Mouse (Mus musculus) hindbrain, embryonic 13.5 days (tissue): ENCODE results near the gene Pycr1. TPM values are rescaled to one million over a fixed set of nuclear protein-coding genes. Genes with fewer than 3 reads are reported as not detected.

Experiments
- ATAC-seq: fragments of 200-750 bp; cut with Nextera tagmentation; 2 replicates; pipeline ENCODE4 v1.8.0; 2017; ENCODE audit warnings: moderate TSS enrichment; ENCODE audit not compliant: low FRiP score
- H3K27ac ChIP-seq: fragments of 300-500 bp; sonication (generic); 2 replicates; pipeline ENCODE4 v1.5.1; 2015; ENCODE audit warnings: inconsistent platforms, mild to moderate bottlenecking, moderate library complexity
- H3K27me3 ChIP-seq: fragments of 300-500 bp; sonication (generic); 2 replicates; pipeline ENCODE4 v1.6.1; 2015; ENCODE audit warnings: mild to moderate bottlenecking, inconsistent platforms
- H3K36me3 ChIP-seq: fragments of 300-500 bp; sonication (generic); 2 replicates; pipeline ENCODE4 v1.6.1; 2015; ENCODE audit warnings: mild to moderate bottlenecking, inconsistent platforms
- H3K4me1 ChIP-seq: fragments of 300-500 bp; sonication (generic); replicated peaks from 2 replicates; pipeline ENCODE4 v1.6.1; 2015; ENCODE audit warnings: inconsistent platforms
- H3K4me2 ChIP-seq: fragments of 300-500 bp; sonication (generic); 2 replicates; pipeline ENCODE4 v1.6.1; 2015; ENCODE audit warnings: inconsistent platforms, mild to moderate bottlenecking, moderate library complexity
- H3K4me3 ChIP-seq: fragments of 300-500 bp; sonication (generic); 2 replicates; pipeline ENCODE4 v1.5.1; 2015; ENCODE audit warnings: mild to moderate bottlenecking, inconsistent platforms
- H3K9ac ChIP-seq: fragments of 300-500 bp; sonication (generic); 2 replicates; pipeline ENCODE4 v1.6.1; 2015; ENCODE audit warnings: mild to moderate bottlenecking, inconsistent platforms
- H3K9me3 ChIP-seq: fragments of 300-500 bp; sonication (generic); 2 replicates; pipeline ENCODE4 v1.6.1; 2016; ENCODE audit warnings: inconsistent platforms
- WGBS: fragments of 180-500 bp; shearing (Covaris S2); methylation state at CpG from one replicate; pipeline ENCODE4 v1.1.7; 2015; 5-methylcytosine and 5-hydroxymethylcytosine counted together
- polyA plus RNA-seq: library from polyadenylated mRNA; unstranded; fragments of >200 nt; fragmentation: Nextera tagmentation; extraction: Ambion mirVana; gene quantifications from 2 replicates; pipeline ENCODE4 v1.2.1, GENCODE M21; 2015

Gene Pycr1
- polyA plus RNA-seq, 1 experiment from 2014 or later, result 23.3 TPM

DNA sequence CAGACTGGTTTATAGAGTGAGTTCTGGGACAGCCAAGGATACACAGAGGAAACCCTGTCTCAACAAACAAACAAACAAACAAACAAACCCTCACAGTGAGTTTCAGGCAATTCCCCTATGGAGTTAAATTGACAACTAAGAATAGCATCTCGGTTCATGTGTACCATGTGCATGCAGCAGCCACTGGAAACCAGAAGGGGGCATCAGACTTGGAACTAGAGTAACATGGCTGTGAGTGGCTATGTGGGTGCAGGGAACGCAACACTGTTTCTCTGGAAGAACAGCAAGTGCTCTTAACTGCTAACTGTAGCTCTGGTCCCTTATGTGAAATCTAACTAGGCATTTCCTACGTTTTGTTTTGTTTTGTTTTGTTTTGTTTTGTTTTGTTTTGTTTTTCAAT lies 8.3 kb upstream of the Pycr1 start:
- Histone ChIP-seq H3K4me1 (peaks cover 8% of the 10 kb centered on the region), H3K36me3 (no peaks in the 10 kb centered on the region), H3K27ac (no peak overlapping the region), H3K27me3 (peaks cover 40% of the 10 kb centered on the region), H3K4me2 (no peak overlapping the region), H3K9me3 (no peaks in the 10 kb centered on the region), H3K9ac (no peak overlapping the region), H3K4me3 (no peak overlapping the region)
- WGBS, result 73% methylated on average over 3 of the region's 3 CpGs
- ATAC-seq, result no peak

DNA sequence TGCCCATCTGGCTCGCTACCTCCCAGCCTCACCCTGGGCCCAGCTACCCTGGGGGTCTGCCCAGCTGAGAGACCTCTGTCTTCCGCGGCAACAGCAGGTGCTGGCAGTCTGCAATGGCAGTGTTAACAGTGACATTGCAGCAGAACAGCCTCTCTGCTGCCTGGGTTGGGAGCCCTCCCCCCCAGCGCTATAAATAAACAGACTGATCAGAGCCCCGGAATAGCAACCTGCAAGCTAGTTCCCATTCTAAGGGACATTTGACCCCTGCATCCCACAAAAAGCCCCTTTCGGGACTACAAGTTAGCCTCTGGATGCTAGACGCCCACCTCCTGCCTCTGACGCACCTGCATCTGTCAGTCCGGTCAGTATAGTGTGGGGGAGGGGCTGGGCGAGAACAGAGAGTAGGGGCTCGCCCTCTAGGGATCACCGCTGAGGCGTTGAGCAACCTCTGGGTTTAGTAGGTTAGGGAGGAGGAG lies 4.5 kb upstream of the Pycr1 start, which contains the start of gene Myadml2:
Gene Myadml2 (minus strand): TSS at position 158 of the 476 bp plus-strand sequence.
- Histone ChIP-seq H3K4me3 (peak within 1 kb of the TSS; percentile 21), H3K27me3 (peaks cover 19% of the 10 kb centered on the region; the same call in 1 of the 2 replicates), H3K9ac (peak within 1 kb of the TSS; percentile 65), H3K4me2 (peak within 1 kb of the TSS; percentile 49), H3K4me1 (peaks cover 14% of the 10 kb centered on the region), H3K36me3 (no peaks in the 10 kb centered on the region), H3K27ac (no peak within 1 kb of the TSS), H3K9me3 (no peaks in the 10 kb centered on the region)
- no peak for ATAC-seq
- WGBS, result 5% methylated on average over 13 of the region's 13 CpGs

DNA sequence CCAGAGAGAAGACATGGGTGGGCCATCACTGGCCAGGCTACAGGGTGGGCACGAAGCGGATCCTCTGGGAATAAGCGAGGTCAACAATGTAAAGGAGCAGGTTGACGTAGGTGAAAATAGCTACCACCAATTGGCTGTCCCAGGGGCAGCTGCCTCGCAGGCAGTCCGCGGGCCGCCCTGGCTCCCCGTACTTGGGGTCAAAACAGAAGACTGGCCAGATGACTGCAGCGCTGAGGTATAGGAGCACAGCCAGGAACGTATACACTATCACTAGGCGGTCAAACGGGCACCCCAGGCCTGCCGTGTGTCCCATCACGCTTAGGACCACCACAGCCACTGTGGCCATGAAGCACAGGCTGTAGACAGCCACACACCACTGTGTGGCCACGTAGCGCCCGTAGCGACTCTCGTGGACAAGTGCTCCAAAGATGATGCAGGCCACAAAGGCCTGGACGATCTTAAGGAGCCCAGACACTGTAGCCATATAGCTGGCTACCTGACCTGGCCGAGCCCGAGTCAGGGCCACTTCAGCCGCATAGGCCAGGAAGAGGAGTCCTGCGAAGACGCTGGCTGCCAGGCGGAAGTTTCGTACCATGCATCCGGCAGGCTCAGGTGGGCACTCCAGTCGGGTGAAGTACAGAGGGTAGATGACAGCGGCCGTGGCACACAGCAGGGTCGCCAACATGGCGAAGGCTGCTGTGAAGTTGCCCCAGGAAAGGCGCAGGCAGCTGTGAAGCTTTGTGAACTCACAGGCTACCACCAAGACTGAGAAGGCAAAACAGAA lies 3.7 kb upstream of the Pycr1 start:
- Histone ChIP-seq H3K4me1 (peaks cover 22% of the 10 kb centered on the region), H3K27ac (no peak overlapping the region), H3K36me3 (no peaks in the 10 kb centered on the region), H3K4me2 (peak overlapping the region; percentile 49; the same call in 1 of the 2 replicates), H3K27me3 (peaks cover 21% of the 10 kb centered on the region; the same call in 1 of the 2 replicates), H3K9me3 (no peaks in the 10 kb centered on the region), H3K4me3 (no peak overlapping the region), H3K9ac (peak overlapping the region; percentile 65)
- 80% methylated on average over 35 of the region's 35 CpGs for WGBS
- ATAC-seq, result no peak

DNA sequence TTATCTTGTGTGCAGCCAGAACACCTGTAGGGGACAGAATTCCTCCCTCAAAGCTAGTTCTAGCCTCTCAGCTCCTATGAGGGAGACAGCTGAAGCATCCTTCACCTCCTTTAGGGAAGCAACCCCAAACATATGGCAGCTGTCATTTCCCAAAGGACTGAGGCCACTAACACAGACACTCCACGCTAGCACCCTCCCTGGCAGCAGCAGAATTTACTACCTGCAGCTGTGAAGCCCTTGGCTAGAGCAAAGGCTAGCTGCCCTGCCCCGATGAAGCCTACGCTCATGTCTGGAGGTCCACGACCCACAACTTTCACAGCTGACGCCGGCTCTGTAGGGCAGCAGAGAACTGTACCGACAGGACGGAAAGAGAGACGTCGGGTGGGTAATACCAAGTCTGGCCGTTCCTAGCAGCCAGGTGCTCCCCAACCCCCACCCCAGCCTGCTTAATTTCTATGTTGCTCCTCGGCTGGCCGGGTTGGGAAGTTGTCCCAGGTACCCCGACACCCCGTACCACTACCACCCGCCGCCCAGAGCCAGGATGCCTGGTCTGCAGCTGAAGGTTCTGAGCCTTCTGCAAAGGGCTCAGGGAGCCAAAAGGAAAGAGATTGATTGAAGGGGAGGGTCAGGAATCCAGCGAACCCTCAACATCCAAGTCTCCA lies 499 bp downstream of the Pycr1 start:
- no peaks in the 10 kb centered on the region for H3K9me3 ChIP-seq
- ATAC-seq, result peak; percentile 80
- no peaks in the 10 kb centered on the region for H3K36me3 ChIP-seq
- H3K9ac ChIP-seq, result peak overlapping the region; percentile 74
- peaks cover 22% of the 10 kb centered on the region for H3K4me1 ChIP-seq
- H3K4me3 ChIP-seq, result peak overlapping the region; percentile 47
- 2% methylated on average over 18 of the region's 18 CpGs for WGBS
- peak overlapping the region; percentile 49; the same call in 1 of the 2 replicates for H3K27ac ChIP-seq
- H3K27me3 ChIP-seq, result peaks cover 21% of the 10 kb centered on the region; the same call in 1 of the 2 replicates
- H3K4me2 ChIP-seq, result peak overlapping the region; percentile 71

DNA sequence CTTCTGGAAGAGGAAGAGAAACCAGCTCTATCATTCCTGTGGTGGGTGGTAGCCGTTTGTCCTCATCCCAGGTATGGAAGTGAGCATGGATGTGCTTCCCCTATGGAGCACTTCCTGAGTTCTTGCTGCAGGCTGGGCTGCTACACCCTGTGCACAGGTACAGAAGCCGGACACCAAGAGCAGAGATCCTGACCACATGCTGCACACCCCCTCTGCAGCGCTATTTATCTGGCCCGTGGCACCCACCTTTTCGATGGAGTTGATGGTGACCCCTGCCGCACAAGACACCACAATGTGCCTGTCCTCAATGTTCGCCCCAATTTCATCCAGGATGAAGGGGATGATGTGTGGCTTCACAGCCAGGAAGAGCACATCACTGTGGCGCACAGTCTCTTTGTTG lies 1.7 kb downstream of the Pycr1 start:
- Histone ChIP-seq H3K9ac (no peak overlapping the region), H3K4me3 (no peak overlapping the region), H3K4me1 (peaks cover 18% of the 10 kb centered on the region), H3K27ac (no peak overlapping the region), H3K36me3 (no peaks in the 10 kb centered on the region), H3K9me3 (no peaks in the 10 kb centered on the region), H3K27me3 (peaks cover 14% of the 10 kb centered on the region; the same call in 1 of the 2 replicates), H3K4me2 (0 out of 2 replicates have a peak overlapping the region, but pooled peaks have one; percentile 71)
- no peak for ATAC-seq
- 89% methylated on average over 8 of the region's 8 CpGs for WGBS

DNA sequence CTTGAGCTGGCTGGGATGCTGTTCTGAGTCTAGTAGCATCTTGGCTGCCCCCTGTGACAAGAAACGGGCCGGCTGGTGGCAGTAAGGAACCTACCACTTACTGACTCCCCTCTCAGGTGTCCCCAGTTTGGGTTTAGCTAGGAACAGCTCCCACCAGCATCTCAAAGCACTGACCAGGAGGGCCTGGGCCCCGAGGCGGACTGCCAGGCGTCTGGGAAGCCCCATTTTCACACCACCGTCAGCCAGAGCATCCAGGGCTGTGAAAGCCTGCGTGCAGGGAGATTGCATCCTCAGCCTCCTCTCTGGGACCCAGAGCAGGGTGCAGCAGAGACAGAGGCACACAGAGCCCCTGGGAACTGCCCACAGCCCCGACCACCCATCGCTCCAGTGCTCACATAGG lies 2.3 kb downstream of the Pycr1 start:
- H3K9ac ChIP-seq, result peak overlapping the region; percentile 39; the same call in 1 of the 2 replicates
- H3K9me3 ChIP-seq, result no peaks in the 10 kb centered on the region
- peaks cover 18% of the 10 kb centered on the region for H3K4me1 ChIP-seq
- H3K27me3 ChIP-seq, result 0 out of 2 replicates have a peak, but pooled peaks cover 11% of the 10 kb centered on the region
- no peaks in the 10 kb centered on the region for H3K36me3 ChIP-seq
- 67% methylated on average over 9 of the region's 9 CpGs for WGBS
- ATAC-seq, result no peak
- no peak overlapping the region for H3K4me3 ChIP-seq
- H3K27ac ChIP-seq, result no peak overlapping the region
- no peak overlapping the region for H3K4me2 ChIP-seq

DNA sequence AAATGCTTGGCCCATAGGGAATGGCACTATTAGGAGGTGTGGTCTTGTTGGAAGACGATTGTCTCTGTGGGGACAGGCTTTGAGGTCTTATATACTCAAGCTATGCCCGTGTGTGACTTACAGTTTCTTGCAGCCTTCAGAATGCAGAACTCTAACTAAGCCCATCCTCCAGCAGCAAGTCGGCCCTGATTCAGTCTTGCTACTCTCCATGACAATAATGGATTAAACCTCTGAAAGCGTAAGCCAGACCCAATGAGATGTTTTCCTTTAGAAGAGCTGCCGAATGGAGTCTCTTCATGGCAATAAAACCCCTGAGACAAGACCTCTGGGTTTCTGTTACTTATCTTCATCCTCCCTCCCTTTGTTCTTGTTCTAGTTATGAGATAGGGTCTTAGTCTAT lies 8.8 kb downstream of the Pycr1 start:
- no peak for ATAC-seq
- Histone ChIP-seq H3K9ac (no peak overlapping the region), H3K4me1 (peaks cover 39% of the 10 kb centered on the region), H3K27me3 (no peaks in the 10 kb centered on the region), H3K9me3 (no peaks in the 10 kb centered on the region), H3K27ac (no peak overlapping the region), H3K4me2 (no peak overlapping the region), H3K36me3 (0 out of 2 replicates have a peak, but pooled peaks cover under 1% of the 10 kb centered on the region), H3K4me3 (no peak overlapping the region)
- WGBS, result 81% methylated on average over 5 of the region's 5 CpGs

DNA sequence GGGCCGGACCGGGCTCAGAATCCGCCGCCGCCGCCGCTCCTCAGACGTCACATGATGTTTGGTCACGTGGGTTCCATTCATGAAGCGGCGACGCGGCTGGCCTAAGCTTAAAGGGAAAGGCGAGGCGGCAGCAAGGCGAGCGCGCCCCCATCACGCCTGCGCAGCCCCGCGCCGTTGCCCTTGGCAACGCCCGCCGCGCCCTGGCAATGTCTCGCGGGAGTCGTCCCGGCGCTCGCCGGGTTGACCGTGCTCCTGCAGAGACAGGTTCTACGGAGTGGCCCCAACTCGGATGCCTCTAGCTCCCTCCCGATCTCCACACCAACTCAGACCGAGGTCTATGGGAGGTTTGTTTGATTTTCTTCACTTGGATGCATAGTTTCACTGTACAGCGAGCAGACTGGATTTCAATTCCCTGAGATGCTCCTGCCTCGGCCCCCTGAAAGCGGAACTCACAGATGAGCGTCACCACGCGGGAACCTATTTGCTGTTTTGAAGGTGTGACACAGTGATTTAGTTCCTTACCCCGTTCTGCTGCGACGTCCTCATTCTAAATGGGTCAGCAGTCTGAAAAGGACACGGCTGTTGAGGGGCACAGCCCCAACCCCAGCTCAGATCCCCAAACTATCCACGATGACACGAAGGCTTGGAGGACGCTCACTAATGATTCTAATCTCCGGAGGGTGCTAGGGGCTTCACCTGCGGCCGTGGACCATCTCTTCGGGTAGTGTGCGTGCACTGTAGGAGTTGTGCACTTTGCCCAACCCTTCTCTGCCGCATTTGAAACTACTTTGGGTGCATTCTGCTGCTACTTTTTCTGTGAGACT lies 9.8 kb downstream of the Pycr1 start, which contains the start of gene Mafg:
Gene Mafg (minus strand): TSS at position 81 of the 824 bp plus-strand sequence.
- no peaks in the 10 kb centered on the region for H3K27me3 ChIP-seq
- H3K36me3 ChIP-seq, result peaks cover 12% of the 10 kb centered on the region
- WGBS, result 10% methylated on average over 58 of the region's 58 CpGs
- H3K9ac ChIP-seq, result peak within 1 kb of the TSS; percentile 95
- no peaks in the 10 kb centered on the region for H3K9me3 ChIP-seq
- ATAC-seq, result peak; percentile 87
- H3K4me1 ChIP-seq, result peaks cover 43% of the 10 kb centered on the region
- peak within 1 kb of the TSS; percentile 86 for H3K4me2 ChIP-seq
- peak within 1 kb of the TSS; percentile 94 for H3K4me3 ChIP-seq
- H3K27ac ChIP-seq, result peak within 1 kb of the TSS; percentile 92

DNA sequence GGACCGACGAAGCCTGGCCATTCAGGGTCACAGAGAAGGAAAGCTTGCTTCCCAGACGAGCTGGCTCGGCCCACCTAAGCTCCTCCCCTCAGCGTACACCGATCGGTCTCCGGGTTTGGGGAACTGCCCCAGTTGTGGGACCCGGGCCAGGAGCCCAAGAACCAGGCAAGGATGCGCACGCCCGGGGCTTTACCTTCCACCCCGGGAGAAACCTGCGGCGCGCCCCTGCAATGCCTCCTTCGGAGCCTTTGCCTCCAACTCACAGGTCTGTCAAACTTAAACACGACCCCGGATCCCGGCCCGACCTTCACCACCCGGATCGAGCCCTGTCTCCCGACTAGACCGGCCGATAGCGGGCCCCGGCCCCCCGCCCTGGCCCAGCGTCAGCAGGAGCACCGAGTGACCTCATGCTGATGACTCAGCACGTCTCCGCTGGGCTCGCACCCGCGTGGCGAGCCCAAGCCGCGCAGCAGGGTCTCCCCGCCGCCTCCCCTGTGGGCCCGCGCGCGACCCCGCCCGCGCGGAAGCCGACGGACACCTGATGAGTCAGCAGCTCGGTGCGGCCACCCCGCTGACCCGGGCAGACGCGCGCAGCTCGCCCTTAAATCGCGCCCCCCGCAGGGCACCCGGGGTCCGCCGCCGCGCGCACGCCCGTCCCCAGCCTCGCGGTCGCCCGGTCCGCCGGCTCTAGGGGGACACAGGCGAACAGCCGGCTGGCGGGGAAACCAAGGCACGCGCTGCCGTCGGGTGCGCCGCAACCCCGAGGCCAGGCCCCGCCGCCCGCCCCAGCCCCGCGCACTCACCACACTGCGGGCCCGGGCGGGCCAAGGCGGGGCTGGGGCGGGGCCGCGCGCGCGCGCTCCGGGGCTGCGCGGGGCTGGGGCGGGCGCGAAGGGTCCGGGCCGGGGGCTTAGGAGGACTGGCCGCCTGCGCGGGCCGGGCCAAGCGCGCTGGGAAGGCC lies 10.7 kb downstream of the Pycr1 start:
- Histone ChIP-seq H3K9ac (peak overlapping the region; percentile 95), H3K36me3 (peaks cover 15% of the 10 kb centered on the region), H3K27ac (peak overlapping the region; percentile 92), H3K9me3 (no peaks in the 10 kb centered on the region), H3K4me3 (peak overlapping the region; percentile 94), H3K27me3 (no peaks in the 10 kb centered on the region), H3K4me1 (peaks cover 43% of the 10 kb centered on the region), H3K4me2 (peak overlapping the region; percentile 86)
- ATAC-seq, result peak; percentile 87
- WGBS, result under 1% methylated on average over 106 of the region's 116 CpGs

DNA sequence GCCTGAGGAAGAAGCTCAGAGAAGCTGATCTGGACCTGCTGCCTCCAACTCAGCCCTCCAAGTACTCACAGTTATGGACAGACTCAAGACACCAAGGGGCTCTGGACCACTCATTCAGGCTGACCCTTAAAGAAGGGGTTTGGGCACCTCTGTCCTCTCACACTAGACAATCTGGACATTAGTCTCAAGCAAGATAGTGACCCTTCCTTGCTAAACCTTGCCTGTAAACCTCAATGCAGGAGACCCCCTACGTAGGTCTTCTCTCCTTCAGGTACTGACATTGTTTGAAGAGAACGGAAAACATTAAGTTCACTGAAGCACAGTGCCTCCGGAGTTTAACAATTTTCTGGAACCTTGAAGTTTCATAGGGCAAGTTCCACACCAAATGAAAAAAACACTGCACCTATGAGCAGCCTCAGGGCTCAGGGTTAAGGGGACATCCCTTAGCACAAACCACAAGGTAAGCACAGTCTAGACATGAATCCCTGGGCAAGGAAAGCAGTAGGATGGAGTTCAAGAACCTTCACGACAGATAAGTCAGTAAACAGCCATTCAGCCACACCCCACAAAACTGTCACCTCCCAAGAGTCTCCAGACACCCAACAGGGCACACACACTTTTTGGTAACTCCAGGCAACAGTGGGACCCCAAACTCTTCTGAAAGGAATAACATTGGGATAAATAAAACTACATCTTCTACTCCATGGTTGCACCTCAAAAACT lies 11.7 kb downstream of the Pycr1 start:
- Histone ChIP-seq H3K27ac (peak overlapping the region; percentile 92; the same call in 1 of the 2 replicates), H3K9me3 (no peaks in the 10 kb centered on the region), H3K4me1 (peaks cover 43% of the 10 kb centered on the region), H3K36me3 (peaks cover 24% of the 10 kb centered on the region), H3K4me3 (peak overlapping the region; percentile 94), H3K9ac (peak overlapping the region; percentile 95), H3K4me2 (peak overlapping the region; percentile 86), H3K27me3 (no peaks in the 10 kb centered on the region)
- WGBS, result 69% methylated on average over 4 of the region's 4 CpGs
- ATAC-seq, result no peak
